Mouse (Mus musculus) cerebellum, adult 11-12 months (tissue): ENCODE data around the gene Ggact.

Experiments used
- DNase-seq: peaks from one replicate; pipeline ENCODE4 v3.0.0; 2022

The Ggact gene

GRCm38 (mm10) chr14:122898550-122898949 is 15.0 kb downstream of the Ggact start:
- peak; percentile 1 for DNase-seq

- no peak for DNase-seq
Observed at GRCm38 (mm10) chr14:122896106-122896505, 17.5 kb downstream of the Ggact start.

GRCm38 (mm10) chr14:122891470-122891968 is 22.0 kb downstream of the Ggact start:
- DNase-seq, result peak; percentile 44

- DNase-seq, result no peak
Observed at GRCm38 (mm10) chr14:122888480-122888872, 25.1 kb downstream of the Ggact start.

- peak; percentile 29 for DNase-seq
Observed at GRCm38 (mm10) chr14:122887702-122888479, 25.7 kb downstream of the Ggact start.

- no peak for DNase-seq
Observed at GRCm38 (mm10) chr14:122887278-122887677, 26.3 kb downstream of the Ggact start.

DNA sequence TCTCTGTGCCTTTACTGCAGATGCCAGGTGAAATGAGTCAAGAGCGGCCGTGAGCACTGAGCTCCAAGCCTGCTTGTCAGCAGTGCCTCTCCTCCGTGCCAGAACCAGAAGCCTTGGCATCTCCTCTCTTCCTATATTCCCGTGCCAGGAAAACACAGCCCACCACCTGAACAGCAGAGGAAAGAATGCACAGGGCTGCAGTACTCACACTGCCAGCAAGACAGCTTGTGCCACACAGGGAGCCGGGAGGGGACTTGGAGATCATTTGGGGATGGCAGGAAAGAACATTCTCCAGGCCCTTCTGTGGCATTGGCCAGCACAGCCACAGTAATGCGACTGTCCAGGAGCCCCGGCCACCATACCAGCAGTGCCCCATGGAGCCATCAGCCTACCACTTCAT is 27.7 kb downstream of the Ggact start:
- peak; percentile 100 for DNase-seq

DNA sequence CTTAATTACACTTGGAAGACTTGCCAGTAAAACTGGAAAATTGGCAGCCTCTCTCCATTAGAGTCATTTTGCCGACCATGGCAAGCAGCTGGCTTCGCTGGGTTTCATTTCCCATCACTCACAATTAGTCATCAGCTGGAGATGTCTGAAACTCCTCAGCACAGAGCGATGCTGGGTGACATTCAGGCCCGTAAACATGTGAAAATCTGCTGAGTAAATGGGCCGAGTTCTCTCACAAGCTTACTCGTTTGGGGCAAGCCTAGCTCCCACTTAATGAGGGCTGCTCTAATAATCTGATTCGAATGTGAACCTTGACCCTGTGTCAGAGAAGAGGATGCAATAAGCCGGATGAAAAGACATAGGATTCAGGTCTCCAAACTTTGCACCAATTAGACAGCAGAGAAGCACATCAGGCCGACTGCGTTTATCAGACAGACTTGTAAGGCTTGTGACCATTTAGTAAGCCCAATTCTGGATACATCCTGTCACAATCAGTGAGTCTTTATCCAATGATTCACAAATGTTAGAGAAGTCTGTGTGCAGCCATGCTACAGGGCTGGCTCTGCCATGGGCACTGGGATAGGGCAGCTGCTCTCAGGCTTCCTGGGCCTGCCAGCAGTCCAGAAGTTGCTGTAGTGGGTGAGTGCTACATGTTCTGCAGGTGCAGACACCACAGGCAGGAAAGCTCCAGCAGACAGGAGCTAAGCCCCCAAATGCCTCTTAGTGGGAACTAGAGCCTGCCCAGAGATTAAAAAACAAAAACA is 29.6 kb downstream of the Ggact start:
- DNase-seq, result no peak

DNA sequence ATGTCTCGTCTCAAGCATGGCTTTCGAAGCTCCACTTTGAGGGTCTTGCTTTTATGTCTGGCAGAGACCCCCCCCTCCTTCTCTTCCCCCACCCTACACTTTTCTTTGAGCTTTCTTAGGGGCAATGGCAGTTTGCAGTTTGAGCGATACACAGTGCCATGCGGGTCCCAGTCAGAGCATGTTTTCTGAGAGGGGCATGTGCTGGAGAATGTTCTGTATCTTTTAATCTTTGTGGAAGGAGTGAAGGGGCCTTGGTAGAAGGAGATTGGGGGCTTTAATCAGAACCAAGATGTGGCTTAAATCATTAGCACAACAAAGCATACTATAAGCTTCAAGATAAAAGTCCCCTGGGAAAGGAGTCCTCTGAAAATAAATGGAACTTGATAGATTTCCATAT is 30.1 kb downstream of the Ggact start:
- DNase-seq, result no peak

- DNase-seq, result no peak
Observed at GRCm38 (mm10) chr14:122882795-122883409, 30.7 kb downstream of the Ggact start.

DNA sequence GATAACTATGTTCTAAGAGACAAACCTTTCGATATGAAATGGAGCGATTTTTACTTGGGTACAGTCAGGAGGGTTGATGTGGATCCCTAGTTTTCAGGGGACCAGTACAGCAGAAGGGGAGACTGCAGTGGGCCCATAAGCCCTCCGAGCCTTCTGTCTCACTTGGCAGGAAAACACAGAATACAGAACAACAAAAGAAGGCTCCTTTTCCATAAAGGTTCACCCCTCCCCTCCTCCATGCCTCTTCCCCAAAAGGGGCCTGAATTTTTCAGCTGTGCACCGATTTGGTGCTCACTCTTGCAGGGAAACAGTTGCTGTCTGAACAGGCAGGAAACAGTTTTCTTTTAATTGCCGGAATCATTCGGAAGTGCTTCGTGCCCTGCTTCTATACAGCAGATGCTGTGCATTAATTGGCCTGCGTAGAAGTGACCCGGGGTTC is 31.3 kb downstream of the Ggact start:
- peak; percentile 62 for DNase-seq

DNA sequence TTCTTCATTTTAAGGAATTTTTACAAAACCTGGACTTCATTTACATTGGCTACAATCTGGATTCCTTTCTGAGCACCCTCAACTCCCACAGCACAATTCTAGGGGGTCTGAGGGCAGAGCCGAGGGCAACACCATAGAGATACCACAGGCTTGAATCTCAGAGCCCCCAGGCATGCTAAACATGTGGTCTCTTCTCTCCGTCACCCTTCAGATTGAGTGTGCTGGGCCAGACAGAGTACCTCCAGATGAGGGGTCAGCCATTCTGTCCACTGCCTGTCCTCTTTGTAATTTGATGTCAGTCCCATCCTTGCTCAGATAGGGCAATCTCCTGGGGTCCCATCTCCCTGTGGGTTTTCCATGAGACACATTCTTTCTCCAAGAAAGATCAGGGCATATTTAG is 31.9 kb downstream of the Ggact start:
- no peak for DNase-seq

DNA sequence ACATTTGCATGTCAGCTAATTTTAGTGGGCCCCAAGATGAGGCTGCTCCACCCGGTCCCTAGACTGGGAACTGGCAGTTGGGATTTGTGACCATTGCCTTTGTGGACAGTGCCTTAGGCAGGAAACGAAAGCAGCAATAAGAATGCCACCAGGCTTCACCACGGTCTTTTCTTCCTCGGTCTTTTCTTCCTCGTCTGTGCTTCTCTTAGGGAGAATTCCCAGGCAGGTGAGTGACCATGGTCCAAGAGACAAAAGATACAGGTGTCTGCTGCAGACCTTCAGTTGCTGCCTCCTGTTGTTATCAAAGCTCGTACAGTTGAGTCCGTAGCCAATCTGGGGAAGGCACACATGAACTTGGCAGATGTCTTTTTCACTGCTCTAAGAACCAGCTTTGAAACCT is 33.3 kb downstream of the Ggact start:
- DNase-seq, result no peak

GRCm38 (mm10) chr14:122877787-122878186 is 35.8 kb downstream of the Ggact start:
- no peak for DNase-seq

DNA sequence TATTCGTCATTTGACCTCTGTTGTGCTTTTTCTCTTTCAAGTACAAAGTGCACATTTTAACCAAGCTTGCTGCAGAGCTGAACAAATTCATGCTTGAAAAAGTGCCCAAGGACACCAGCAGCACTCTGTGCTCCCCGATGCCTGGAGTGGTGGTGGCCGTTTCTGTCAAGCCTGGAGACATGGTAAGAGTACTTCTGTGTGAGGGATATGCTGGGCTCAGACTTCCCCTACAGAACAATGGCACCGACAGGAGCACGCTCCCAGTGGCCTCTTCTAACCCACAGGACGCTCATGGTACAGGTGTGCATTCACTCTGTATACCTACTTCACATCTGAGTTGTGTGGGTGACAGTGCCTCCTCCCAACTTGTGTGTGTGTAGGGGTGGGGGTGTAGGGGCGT is 36.8 kb downstream of the Ggact start:
- DNase-seq, result peak; percentile 56

- peak; percentile 92 for DNase-seq
Observed at GRCm38 (mm10) chr14:122876163-122876562, 37.4 kb downstream of the Ggact start.

- no peak for DNase-seq
Observed at GRCm38 (mm10) chr14:122875636-122876035, 37.9 kb downstream of the Ggact start.

DNA sequence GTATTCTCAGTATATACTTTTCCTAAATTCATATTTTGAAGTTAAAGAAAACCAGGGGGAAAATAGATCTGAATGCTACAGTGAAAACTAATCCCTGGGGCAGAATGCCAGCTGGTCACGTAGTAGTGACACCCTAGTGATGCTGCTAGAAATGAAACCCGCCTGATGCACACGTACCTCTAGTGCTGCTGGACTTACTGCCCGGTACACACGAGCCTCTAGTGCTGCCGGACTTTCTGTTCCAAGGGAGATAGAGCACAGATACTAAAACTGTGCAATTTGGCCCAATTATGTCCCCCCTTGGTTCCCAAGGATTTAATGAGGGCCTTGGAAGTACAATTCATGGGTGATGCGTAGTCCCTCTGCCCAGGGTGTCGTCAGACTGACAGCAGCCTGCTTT is 38.5 kb downstream of the Ggact start:
- DNase-seq, result peak; percentile 59

DNA sequence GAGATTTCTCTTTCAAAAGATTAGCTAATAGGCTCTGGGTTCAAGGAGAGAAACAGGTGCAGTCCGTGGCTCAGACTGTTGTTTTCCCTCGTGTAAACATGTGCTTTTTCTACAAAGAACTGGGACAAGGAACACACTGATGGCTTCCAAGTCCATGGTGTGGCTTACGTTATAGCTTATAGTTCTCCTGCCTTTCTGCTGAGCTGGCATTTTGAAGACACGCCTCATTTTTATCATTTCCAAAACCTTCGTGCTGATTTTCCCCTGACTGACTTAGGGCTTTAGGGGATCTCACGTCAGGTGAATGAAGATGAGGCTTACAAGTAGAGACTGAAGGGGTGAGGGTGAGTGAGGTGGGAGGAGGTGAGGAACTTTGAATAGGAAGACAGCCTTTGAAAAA is 40.9 kb downstream of the Ggact start:
- DNase-seq, result no peak

GRCm38 (mm10) chr14:122871841-122872580 is 41.5 kb downstream of the Ggact start:
- no peak for DNase-seq

GRCm38 (mm10) chr14:122869831-122870230 is 43.7 kb downstream of the Ggact start:
- no peak for DNase-seq

GRCm38 (mm10) chr14:122867531-122868285 is 45.8 kb downstream of the Ggact start:
- DNase-seq, result peak; percentile 16
